Mouse (Mus musculus) intestine, embryonic 16.5 days (tissue): ENCODE results near the gene Abca2. TPM values are rescaled to one million over a fixed set of nuclear protein-coding genes. Genes with fewer than 3 reads are reported as not detected.
A peak's percentile ranks its signal among the peaks of the same experiment; 100 is the strongest.

Experiments used
- ATAC-seq: fragments of 200-750 bp; cut with Nextera tagmentation; 2 replicates; pipeline ENCODE4 v1.8.0; 2017; ENCODE audit warnings: moderate TSS enrichment, moderate library complexity
- H3K27ac ChIP-seq: fragments of 300-500 bp; sonication (generic); 2 replicates; pipeline ENCODE4 v1.5.1; 2014; ENCODE audit warnings: mild to moderate bottlenecking, low read length
- H3K27me3 ChIP-seq: fragments of 300-500 bp; sonication (generic); replicated peaks from 2 replicates; pipeline ENCODE4 v1.6.1; 2014; ENCODE audit warnings: low read length, control low read depth, mixed read lengths; ENCODE audit not compliant: control insufficient read depth, insufficient read depth
- H3K36me3 ChIP-seq: fragments of 300-500 bp; sonication (generic); 2 replicates; pipeline ENCODE4 v1.6.1; 2014; ENCODE audit warnings: low read length, control low read depth; ENCODE audit not compliant: control insufficient read depth, insufficient read depth
- H3K4me1 ChIP-seq: fragments of 300-500 bp; sonication (generic); 2 replicates; pipeline ENCODE4 v1.6.1; 2014; ENCODE audit warnings: low read length, control low read depth, mixed read lengths; ENCODE audit not compliant: control insufficient read depth, insufficient read depth
- H3K4me2 ChIP-seq: fragments of 300-500 bp; sonication (generic); 2 replicates; pipeline ENCODE4 v1.6.1; 2014; ENCODE audit warnings: low read depth, low read length, control low read depth
- H3K4me3 ChIP-seq: fragments of 300-500 bp; sonication (generic); 2 replicates; pipeline ENCODE4 v1.5.1; 2014; ENCODE audit warnings: mild to moderate bottlenecking, low read length
- H3K9ac ChIP-seq: fragments of 300-500 bp; sonication (generic); 2 replicates; pipeline ENCODE4 v1.6.1; 2014; ENCODE audit warnings: low read depth, low read length
- H3K9me3 ChIP-seq: fragments of 300-500 bp; sonication (generic); 2 replicates; pipeline ENCODE4 v1.6.1; 2016; ENCODE audit warnings: low read length, control low read depth; ENCODE audit not compliant: control insufficient read depth
- WGBS: fragments of 180-500 bp; shearing (Covaris S2); extraction: QIAGEN DNeasy Blood & Tissue Kit; methylation state at CpG from one replicate; pipeline ENCODE4 v1.1.7; 2014; 5-methylcytosine and 5-hydroxymethylcytosine counted together
- polyA plus RNA-seq: library from polyadenylated mRNA; unstranded; fragments of >200 nt; fragmentation: Nextera tagmentation; extraction: Ambion mirVana; gene quantifications from 2 replicates; pipeline ENCODE4 v1.2.1, GENCODE M21; 2015

Abca2 gene
- polyA plus RNA-seq, 1 experiment from 2014 or later = 2.1 TPM

- H3K4me1 ChIP-seq = peaks cover 7% of the 10 kb centered on the region
- H3K4me2 ChIP-seq = no peak overlapping the region
- 81% methylated on average over 1 of the region's 1 CpGs for WGBS
- H3K9me3 ChIP-seq = no peaks in the 10 kb centered on the region
- H3K27me3 ChIP-seq = no peaks in the 10 kb centered on the region
- H3K4me3 ChIP-seq = no peak overlapping the region
- no peak overlapping the region for H3K9ac ChIP-seq
- no peak for ATAC-seq
- H3K36me3 ChIP-seq = no peaks in the 10 kb centered on the region
- no peak overlapping the region for H3K27ac ChIP-seq
These were observed 52.0 kb downstream of the Abca2 start for GRCm38 (mm10) chr2:25480541-25480940.

- Histone ChIP-seq H3K9ac (no peak overlapping the region), H3K4me2 (no peak overlapping the region), H3K4me1 (peaks cover 12% of the 10 kb centered on the region), H3K4me3 (no peak overlapping the region), H3K27ac (no peak overlapping the region), H3K27me3 (no peaks in the 10 kb centered on the region), H3K9me3 (no peaks in the 10 kb centered on the region), H3K36me3 (no peaks in the 10 kb centered on the region)
- 25% methylated on average over 7 of the region's 7 CpGs for WGBS
- no peak for ATAC-seq
These were observed 54.5 kb downstream of the Abca2 start for GRCm38 (mm10) chr2:25482969-25483368.

GRCm38 (mm10) chr2:25484901-25485647 lies 56.6 kb downstream of the Abca2 start:
- no peaks in the 10 kb centered on the region for H3K36me3 ChIP-seq
- peak overlapping the region; percentile 39 for H3K27ac ChIP-seq
- peak overlapping the region; percentile 29; the same call in 1 of the 2 replicates for H3K9ac ChIP-seq
- no peak overlapping the region for H3K4me3 ChIP-seq
- no peaks in the 10 kb centered on the region for H3K9me3 ChIP-seq
- no peaks in the 10 kb centered on the region for H3K27me3 ChIP-seq
- peak; percentile 79 for ATAC-seq
- 47% methylated on average over 11 of the region's 11 CpGs for WGBS
- H3K4me1 ChIP-seq = peaks cover 15% of the 10 kb centered on the region
- H3K4me2 ChIP-seq = 0 out of 2 replicates have a peak overlapping the region, but pooled peaks have one; percentile 12

- Histone ChIP-seq H3K9ac (peak overlapping the region; percentile 22; the same call in 1 of the 2 replicates), H3K27ac (no peak overlapping the region)
- peak; percentile 31 for ATAC-seq
These were observed 59.6 kb downstream of the Abca2 start for GRCm38 (mm10) chr2:25487965-25488670.

GRCm38 (mm10) chr2:25488671-25489068 lies 60.2 kb downstream of the Abca2 start:
- H3K9ac ChIP-seq = no peak overlapping the region
- 78% methylated on average over 7 of the region's 7 CpGs for WGBS
- H3K36me3 ChIP-seq = no peaks in the 10 kb centered on the region
- H3K27ac ChIP-seq = no peak overlapping the region
- no peaks in the 10 kb centered on the region for H3K27me3 ChIP-seq
- no peak overlapping the region for H3K4me3 ChIP-seq
- ATAC-seq = no peak
- no peak overlapping the region for H3K4me2 ChIP-seq
- H3K4me1 ChIP-seq = peaks cover 15% of the 10 kb centered on the region
- H3K9me3 ChIP-seq = no peaks in the 10 kb centered on the region

More at GRCm38 (mm10) chr2:25487965-25488670, 59.6 kb downstream of the Abca2 start:
- H3K36me3 ChIP-seq = no peaks in the 10 kb centered on the region
- WGBS = 53% methylated on average over 6 of the region's 6 CpGs
- H3K4me3 ChIP-seq = no peak overlapping the region
- no peak overlapping the region for H3K4me2 ChIP-seq
- peaks cover 15% of the 10 kb centered on the region for H3K4me1 ChIP-seq
- no peaks in the 10 kb centered on the region for H3K9me3 ChIP-seq
- no peaks in the 10 kb centered on the region for H3K27me3 ChIP-seq

- Histone ChIP-seq H3K4me2 (no peak overlapping the region), H3K4me1 (peaks cover 4% of the 10 kb centered on the region), H3K27ac (no peak overlapping the region), H3K4me3 (no peak overlapping the region), H3K36me3 (no peaks in the 10 kb centered on the region), H3K9ac (no peak overlapping the region), H3K27me3 (no peaks in the 10 kb centered on the region), H3K9me3 (no peaks in the 10 kb centered on the region)
- ATAC-seq = no peak
- 82% methylated on average over 5 of the region's 5 CpGs for WGBS
These were observed 64.5 kb downstream of the Abca2 start for GRCm38 (mm10) chr2:25492988-25493387.

- no peak within 1 kb of the TSS for H3K4me2 ChIP-seq
- H3K27ac ChIP-seq = no peak within 1 kb of the TSS
- no peak for ATAC-seq
- WGBS = 84% methylated on average over 5 of the region's 5 CpGs
- H3K9me3 ChIP-seq = no peaks in the 10 kb centered on the region
- H3K4me3 ChIP-seq = no peak within 1 kb of the TSS
- no peak within 1 kb of the TSS for H3K9ac ChIP-seq
- H3K27me3 ChIP-seq = no peaks in the 10 kb centered on the region
- H3K4me1 ChIP-seq = peaks cover 4% of the 10 kb centered on the region
- no peaks in the 10 kb centered on the region for H3K36me3 ChIP-seq
These were observed 65.0 kb downstream of the Abca2 start, which contains the start of gene Lcn12 for GRCm38 (mm10) chr2:25493476-25493961. Lcn12 (minus strand) TSS chr2:25493911.

- Histone ChIP-seq H3K4me3 (no peak overlapping the region), H3K4me1 (peaks cover 10% of the 10 kb centered on the region), H3K36me3 (no peaks in the 10 kb centered on the region), H3K27me3 (no peaks in the 10 kb centered on the region), H3K27ac (no peak overlapping the region), H3K9me3 (no peaks in the 10 kb centered on the region), H3K4me2 (no peak overlapping the region), H3K9ac (no peak overlapping the region)
- ATAC-seq = no peak
- WGBS = 39% methylated on average over 4 of the region's 4 CpGs
These were observed 68.0 kb downstream of the Abca2 start for GRCm38 (mm10) chr2:25496462-25496861.
